Mouse (Mus musculus): ENCODE results near the gene Ccni. TPM values are rescaled to one million over a fixed set of nuclear protein-coding genes. Genes with fewer than 3 reads are reported as not detected.

Gene Ccni
- polyA plus RNA-seq, 1 experiment from 2014 or later, result 119 TPM

DNA sequence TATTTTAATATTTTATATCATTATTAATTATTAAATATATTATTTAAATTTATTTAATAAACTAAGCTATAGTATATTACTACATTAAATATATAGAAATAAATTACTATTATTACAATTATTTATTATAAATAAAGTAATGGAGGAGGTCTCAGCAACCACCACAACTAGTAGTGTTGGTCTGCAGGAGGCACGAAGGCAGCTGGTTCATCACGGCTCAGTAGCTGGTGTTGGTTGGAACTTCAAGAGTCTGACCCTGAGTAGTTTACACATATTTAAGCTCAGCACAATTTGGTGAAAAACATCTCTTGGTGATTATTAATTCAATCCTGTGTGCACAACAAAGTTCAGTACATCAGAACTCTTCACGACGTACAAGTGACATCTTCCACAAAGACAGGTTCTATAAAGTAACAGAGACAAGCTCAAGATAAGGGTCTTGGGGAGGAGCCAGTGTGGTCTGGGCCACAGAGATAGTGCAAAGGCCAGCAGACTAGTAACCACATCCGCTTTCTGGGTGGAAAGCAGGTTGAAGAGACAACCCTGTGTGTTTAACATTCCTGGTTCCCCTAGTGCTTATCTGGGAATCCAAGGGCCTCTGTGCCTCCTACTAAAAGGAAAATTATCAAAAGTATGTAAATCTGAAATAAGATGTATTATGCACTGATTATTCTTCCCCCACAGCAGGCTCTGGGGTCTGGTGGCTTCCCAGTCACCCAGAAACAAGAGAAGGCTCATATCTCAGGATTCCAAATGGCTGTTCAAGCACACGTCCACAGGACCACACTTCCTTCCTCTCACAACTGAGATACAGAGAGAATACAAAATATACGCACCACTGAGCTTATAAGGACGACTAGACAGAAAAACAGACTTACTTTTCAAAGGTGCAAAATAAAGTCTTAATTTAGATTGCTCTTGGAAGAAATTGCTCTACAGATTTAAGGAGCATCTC lies 33.6 kb upstream of the Ccni start:
- no peak overlapping the region for H3K9ac ChIP-seq (ENCODE audit: low read depth, low read length)
- no peaks in the 10 kb centered on the region for H3K4me1 ChIP-seq (replicated peaks; ENCODE audit: insufficient read depth, low read length)
- no peak overlapping the region for H3K4me2 ChIP-seq (ENCODE audit: low read length)
- H3K4me3 ChIP-seq (replicated peaks; ENCODE audit: low read depth, low read length), result no peak overlapping the region
- no peaks in the 10 kb centered on the region for H3K9me3 ChIP-seq (replicated peaks; ENCODE audit: low read length)
- no peaks in the 10 kb centered on the region for H3K36me3 ChIP-seq (ENCODE audit: insufficient read depth, low read length)
- TF ChIP-seq CTCF (IDR thresholded peaks at IDR 0.05; ENCODE audit: low read depth), result no peak
- no peak overlapping the region for H3K27ac ChIP-seq
- 75% methylated on average over 8 of the region's 8 CpGs for WGBS
- no peak for DNase-seq (ENCODE audit: low spot score)
- no peaks in the 10 kb centered on the region for H3K27me3 ChIP-seq (ENCODE audit: insufficient read depth, low read length)
- ATAC-seq (replicated peaks; ENCODE audit: low FRiP score, low read depth), result no peak

DNA sequence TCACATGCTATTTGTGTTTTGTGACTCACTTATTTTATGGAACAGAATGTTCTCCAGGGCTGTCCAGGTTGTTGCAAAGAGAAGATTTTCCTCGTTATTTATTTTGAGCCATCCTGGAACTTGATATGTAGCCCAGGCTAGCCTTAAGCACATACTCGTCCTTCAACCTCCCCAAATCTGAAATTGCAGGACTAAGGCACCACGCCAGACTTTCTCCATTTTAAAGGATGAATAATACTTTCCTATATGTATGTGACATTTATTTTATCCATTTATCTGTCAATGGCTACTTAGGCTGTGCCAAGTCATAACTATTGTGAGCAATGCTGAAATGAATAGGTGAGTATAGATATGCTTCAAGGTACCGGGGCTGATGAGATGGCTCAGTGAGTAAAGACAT lies 30.2 kb upstream of the Ccni start:
- DNase-seq (ENCODE audit: low spot score), result no peak

DNA sequence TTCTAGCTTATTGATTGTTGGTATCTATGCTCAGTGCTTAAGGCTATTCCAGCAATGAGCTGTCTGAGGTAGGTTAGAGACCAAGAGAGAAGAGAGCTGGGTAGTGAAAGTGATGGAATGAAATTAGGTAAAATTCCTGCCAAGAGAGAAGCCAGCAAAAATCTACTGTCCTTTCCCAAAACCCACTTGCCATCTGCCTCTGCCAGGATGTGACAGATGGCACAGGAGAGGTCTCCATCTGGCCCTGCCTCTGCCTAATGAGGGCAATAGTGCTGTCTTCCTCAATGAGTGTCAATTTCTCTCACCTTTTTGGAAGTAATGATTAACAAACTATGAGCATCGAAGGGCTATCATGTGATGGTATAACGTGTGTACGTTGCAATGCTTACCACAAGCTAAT lies 29.6 kb upstream of the Ccni start:
- no peak overlapping the region for H3K9ac ChIP-seq (ENCODE audit: low read depth, low read length)
- DNase-seq (ENCODE audit: low spot score), result no peak
- H3K4me2 ChIP-seq (ENCODE audit: low read length), result no peak overlapping the region
- H3K36me3 ChIP-seq (ENCODE audit: insufficient read depth, low read length), result no peaks in the 10 kb centered on the region
- no peak overlapping the region for H3K27ac ChIP-seq
- no peak overlapping the region for H3K4me3 ChIP-seq (replicated peaks; ENCODE audit: low read depth, low read length)
- 83% methylated on average over 3 of the region's 3 CpGs for WGBS
- no peak for TF ChIP-seq CTCF (IDR thresholded peaks at IDR 0.05; ENCODE audit: low read depth)
- ATAC-seq (replicated peaks; ENCODE audit: low FRiP score, low read depth), result no peak
- H3K27me3 ChIP-seq (ENCODE audit: insufficient read depth, low read length), result no peaks in the 10 kb centered on the region
- no peaks in the 10 kb centered on the region for H3K4me1 ChIP-seq (replicated peaks; ENCODE audit: insufficient read depth, low read length)
- H3K9me3 ChIP-seq (replicated peaks; ENCODE audit: low read length), result no peaks in the 10 kb centered on the region

More for the DNA sequence above, 30.2 kb upstream of the Ccni start:
- Histone ChIP-seq H3K36me3 (ENCODE audit: insufficient read depth, low read length) (no peaks in the 10 kb centered on the region), H3K4me3 (replicated peaks; ENCODE audit: low read depth, low read length) (no peak overlapping the region), H3K4me1 (replicated peaks; ENCODE audit: insufficient read depth, low read length) (no peaks in the 10 kb centered on the region), H3K9me3 (replicated peaks; ENCODE audit: low read length) (no peaks in the 10 kb centered on the region), H3K27me3 (ENCODE audit: insufficient read depth, low read length) (no peaks in the 10 kb centered on the region), H3K27ac (no peak overlapping the region), H3K4me2 (ENCODE audit: low read length) (no peak overlapping the region), H3K9ac (ENCODE audit: low read depth, low read length) (no peak overlapping the region)
- 79% methylated on average over 4 of the region's 4 CpGs for WGBS
- no peak for ATAC-seq (replicated peaks; ENCODE audit: low FRiP score, low read depth)
- TF ChIP-seq CTCF (IDR thresholded peaks at IDR 0.05; ENCODE audit: low read depth), result no peak

DNA sequence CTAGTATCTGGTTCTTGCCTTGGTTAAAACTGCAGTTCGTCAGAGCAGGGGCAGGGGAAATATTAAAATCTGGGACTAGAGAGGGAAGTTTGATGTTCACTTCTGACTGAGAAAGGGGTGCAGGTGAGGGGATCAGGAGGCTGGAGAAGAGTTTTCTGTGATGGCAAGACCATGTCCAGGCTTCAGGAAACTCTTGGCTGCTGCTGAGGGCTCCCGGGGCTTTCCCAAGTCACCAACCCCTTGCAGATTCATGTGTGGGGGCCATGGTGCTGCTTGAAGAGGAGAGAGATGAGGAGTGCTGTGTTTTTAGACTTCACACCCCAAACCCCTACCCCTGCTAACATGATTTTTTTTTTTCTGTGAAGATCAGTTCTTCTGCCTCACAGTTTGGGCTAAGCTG lies 28.3 kb upstream of the Ccni start:
- H3K27me3 ChIP-seq (ENCODE audit: insufficient read depth, low read length), result no peaks in the 10 kb centered on the region
- H3K9me3 ChIP-seq (replicated peaks; ENCODE audit: low read length), result no peaks in the 10 kb centered on the region
- no peak overlapping the region for H3K4me3 ChIP-seq (replicated peaks; ENCODE audit: low read depth, low read length)
- no peak overlapping the region for H3K9ac ChIP-seq (ENCODE audit: low read depth, low read length)
- H3K4me2 ChIP-seq (ENCODE audit: low read length), result no peak overlapping the region
- ATAC-seq (replicated peaks; ENCODE audit: low FRiP score, low read depth), result no peak
- WGBS, result 84% methylated on average over 2 of the region's 2 CpGs
- no peak for DNase-seq (ENCODE audit: low spot score)
- H3K36me3 ChIP-seq (ENCODE audit: insufficient read depth, low read length), result no peaks in the 10 kb centered on the region
- no peaks in the 10 kb centered on the region for H3K4me1 ChIP-seq (replicated peaks; ENCODE audit: insufficient read depth, low read length)
- TF ChIP-seq CTCF (IDR thresholded peaks at IDR 0.05; ENCODE audit: low read depth), result no peak
- H3K27ac ChIP-seq, result no peak overlapping the region

DNA sequence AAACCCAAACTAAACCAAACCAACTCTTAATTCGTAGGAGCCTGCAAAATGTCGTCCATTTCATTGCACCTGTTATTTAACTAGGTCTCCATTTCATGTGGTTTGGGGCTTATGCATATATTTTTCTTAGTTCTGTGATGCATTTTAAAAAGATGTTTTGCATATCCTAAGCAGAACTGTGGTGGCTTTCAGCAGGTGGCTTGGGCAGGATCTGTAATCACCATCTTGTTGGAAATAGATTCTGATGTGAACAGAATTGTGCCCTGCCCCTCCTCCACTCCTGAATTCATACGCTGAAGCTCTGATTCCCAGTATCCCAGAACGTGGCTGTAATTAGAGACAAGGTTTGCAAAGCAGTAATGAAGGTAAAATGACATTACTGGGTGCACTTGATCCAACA lies 27.8 kb upstream of the Ccni start:
- no peaks in the 10 kb centered on the region for H3K27me3 ChIP-seq (ENCODE audit: insufficient read depth, low read length)
- TF ChIP-seq CTCF (IDR thresholded peaks at IDR 0.05; ENCODE audit: low read depth), result no peak
- 62% methylated on average over 4 of the region's 4 CpGs for WGBS
- DNase-seq (ENCODE audit: low spot score), result no peak
- H3K4me1 ChIP-seq (replicated peaks; ENCODE audit: insufficient read depth, low read length), result no peaks in the 10 kb centered on the region
- no peak overlapping the region for H3K9ac ChIP-seq (ENCODE audit: low read depth, low read length)
- no peaks in the 10 kb centered on the region for H3K36me3 ChIP-seq (ENCODE audit: insufficient read depth, low read length)
- H3K9me3 ChIP-seq (replicated peaks; ENCODE audit: low read length), result no peaks in the 10 kb centered on the region
- ATAC-seq (replicated peaks; ENCODE audit: low FRiP score, low read depth), result no peak
- H3K27ac ChIP-seq, result no peak overlapping the region
- no peak overlapping the region for H3K4me3 ChIP-seq (replicated peaks; ENCODE audit: low read depth, low read length)
- H3K4me2 ChIP-seq (ENCODE audit: low read length), result no peak overlapping the region

DNA sequence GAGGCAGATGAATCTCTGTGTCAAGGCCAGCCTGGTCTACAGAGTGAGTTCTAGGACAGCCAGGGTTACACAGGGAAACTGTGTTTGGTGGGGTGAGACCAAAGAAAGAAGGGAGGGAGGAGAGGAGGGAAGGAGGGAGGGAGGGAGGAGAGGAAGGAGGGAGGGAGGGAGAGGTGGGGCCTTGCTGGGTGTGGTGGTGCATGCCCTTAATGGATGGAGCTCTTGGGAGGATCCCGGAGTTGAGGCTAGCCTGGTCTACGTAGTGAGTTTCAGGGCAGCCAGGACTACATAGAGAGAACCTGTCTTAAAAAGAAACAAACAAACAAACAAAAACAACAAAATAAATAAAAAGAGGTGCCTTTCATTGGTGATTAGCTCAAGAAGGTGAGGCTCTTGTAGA lies 26.5 kb upstream of the Ccni start:
- no peak for ATAC-seq (replicated peaks; ENCODE audit: low FRiP score, low read depth)
- H3K36me3 ChIP-seq (ENCODE audit: insufficient read depth, low read length), result no peaks in the 10 kb centered on the region
- H3K4me1 ChIP-seq (replicated peaks; ENCODE audit: insufficient read depth, low read length), result no peaks in the 10 kb centered on the region
- H3K27ac ChIP-seq, result no peak overlapping the region
- whole genome bisulfite sequencing, result 94% methylated on average over 2 of the region's 2 CpGs
- H3K27me3 ChIP-seq (ENCODE audit: insufficient read depth, low read length), result no peaks in the 10 kb centered on the region
- no peaks in the 10 kb centered on the region for H3K9me3 ChIP-seq (replicated peaks; ENCODE audit: low read length)
- H3K4me2 ChIP-seq (ENCODE audit: low read length), result no peak overlapping the region
- H3K4me3 ChIP-seq (replicated peaks; ENCODE audit: low read depth, low read length), result no peak overlapping the region
- H3K9ac ChIP-seq (ENCODE audit: low read depth, low read length), result no peak overlapping the region
- TF ChIP-seq CTCF (IDR thresholded peaks at IDR 0.05; ENCODE audit: low read depth), result no peak
- DNase-seq (ENCODE audit: low spot score), result no peak
